Mouse (Mus musculus) mouse embryonic stem cell (cell line): ENCODE data around the gene Tead2.

Experiments used
- in situ Hi-C, 2 experiments: fragments of 300-500 bp; cut with MboI; formaldehyde crosslinking; loops; 1 replicate in 1 of 2; 3 replicates in 1 of 2; pipeline ENCODE4 v1.14.3; 2019 to 2020; ENCODE audit warnings: low sequenced_read_pairs in 2 of 2, low pct_unique_long_range_greater_than_20kb in 1 of 2, mixed read lengths in 1 of 2; ENCODE audit not compliant: unreplicated experiment in 1 of 2

The Tead2 gene

DNA sequence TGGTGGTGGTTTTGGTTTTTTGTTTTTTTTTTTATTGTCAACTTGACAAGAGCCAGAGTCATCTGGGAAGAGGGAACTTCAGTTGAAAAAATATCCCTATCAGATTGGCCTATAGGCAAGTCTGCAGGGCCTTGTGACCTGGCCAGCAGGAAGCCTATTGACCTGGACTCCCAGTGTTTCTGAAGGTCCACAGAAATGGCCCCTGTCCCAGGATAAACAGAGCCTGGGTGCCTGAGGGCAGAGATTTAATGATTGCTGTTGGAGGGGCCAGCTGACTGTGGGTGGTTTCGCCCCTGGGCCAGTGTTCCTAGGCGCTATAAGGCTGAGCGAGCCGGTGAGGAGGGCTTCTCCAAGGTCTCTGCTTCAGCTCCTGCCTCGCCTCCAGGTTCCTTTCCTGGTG, 1.8 kb upstream of the Tead2 start:
- in situ Hi-C loops, result no loop called here

GRCm38 (mm10) chr7:45216442-45217183, 1.1 kb downstream of the Tead2 start:
- in situ Hi-C loops, result no loop called here

GRCm38 (mm10) chr7:45221680-45222079, 6.1 kb downstream of the Tead2 start:
- in situ Hi-C loops, result no loop called here

GRCm38 (mm10) chr7:45224826-45225225, 9.3 kb downstream of the Tead2 start:
- in situ Hi-C loops, result no loop called here

DNA sequence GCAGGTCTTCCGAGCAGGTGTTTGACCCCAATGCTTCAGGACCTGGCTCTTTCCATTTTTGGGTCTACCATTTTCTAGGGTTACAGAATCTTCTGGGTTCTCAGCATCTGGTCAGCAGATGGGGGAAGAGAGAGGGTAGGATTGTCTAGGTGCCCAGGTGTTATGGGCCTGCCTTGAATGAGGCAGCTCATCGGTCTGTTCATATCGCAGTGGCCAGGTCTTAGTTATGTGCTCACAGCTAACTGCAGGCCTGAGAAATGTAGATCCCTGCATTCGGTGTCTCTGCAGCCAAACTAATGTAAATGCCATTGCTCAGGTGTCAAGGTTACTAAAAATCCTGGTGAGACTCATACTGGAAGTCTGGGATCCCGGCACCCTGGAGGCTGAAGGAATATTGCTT, 10.9 kb downstream of the Tead2 start:
- in situ Hi-C loops, result no loop called here

DNA sequence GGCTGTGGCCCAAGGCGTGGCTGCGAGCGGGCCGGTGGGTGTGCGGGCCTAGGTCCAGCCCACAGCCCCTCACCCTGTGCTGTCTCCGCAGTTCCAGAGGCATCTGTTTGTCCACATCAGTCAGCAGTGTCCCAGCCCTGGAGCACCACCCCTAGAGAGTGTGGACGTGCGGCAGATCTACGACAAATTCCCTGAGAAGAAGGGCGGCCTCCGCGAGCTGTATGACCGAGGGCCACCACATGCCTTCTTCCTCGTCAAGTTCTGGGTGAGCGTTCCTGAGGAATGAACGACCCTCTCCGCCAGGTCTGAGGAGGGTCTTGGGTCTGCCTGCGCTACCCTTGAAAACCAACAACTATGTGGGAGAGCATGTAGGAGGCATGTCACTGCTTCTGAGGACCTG, 13.0 kb downstream of the Tead2 start:
- in situ Hi-C loops, result no loop called here

- in situ Hi-C loops, result no loop called here
Measured at GRCm38 (mm10) chr7:45229046-45229445, 13.5 kb downstream of the Tead2 start.

GRCm38 (mm10) chr7:45229459-45230203, 14.1 kb downstream of the Tead2 start:
- in situ Hi-C loops, result no loop called here

- in situ Hi-C loops, result no loop called here
Measured at GRCm38 (mm10) chr7:45231192-45231591, 15.6 kb downstream of the Tead2 start.

- in situ Hi-C loops, result no loop called here
Measured at GRCm38 (mm10) chr7:45231941-45232340, 16.4 kb downstream of the Tead2 start.

- in situ Hi-C loops, result no loop called here
Measured at GRCm38 (mm10) chr7:45232716-45233465, 17.3 kb downstream of the Tead2 start.

DNA sequence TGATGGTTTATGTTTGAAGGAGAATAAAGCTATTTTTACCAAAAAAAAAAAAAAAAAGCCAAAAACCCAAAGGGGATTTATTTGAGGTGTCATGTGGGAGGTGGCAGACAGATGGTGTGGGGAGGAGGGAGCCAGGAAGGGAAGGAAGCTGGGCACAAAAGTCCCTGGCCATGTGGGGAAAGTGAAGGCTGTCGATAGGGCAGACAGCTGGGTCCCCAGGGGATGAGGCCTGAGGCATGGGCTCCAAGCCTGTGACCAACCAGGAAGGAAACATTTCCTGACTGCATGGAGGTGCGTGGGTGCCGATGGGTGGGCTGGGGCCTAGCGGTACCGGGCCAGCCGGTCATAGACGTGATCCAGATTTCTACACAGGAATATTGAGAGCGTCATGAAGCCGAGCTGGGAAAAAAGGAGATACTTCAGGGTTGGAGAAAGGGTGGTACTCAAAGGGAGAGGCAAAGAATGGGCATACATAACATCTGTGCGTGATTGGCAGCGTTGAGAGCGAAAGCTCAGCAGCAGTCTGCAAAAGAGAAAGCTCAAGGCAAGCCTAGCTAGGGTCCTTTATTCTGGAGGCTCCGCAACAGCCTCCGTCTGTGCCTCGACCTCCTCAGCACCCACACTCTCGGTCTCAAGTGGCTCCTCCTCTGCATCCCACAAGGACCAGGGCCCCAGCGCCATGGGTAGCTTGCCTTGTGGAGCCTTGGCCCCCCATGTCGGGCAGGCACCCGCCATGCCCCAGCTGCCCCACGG, 18.2 kb downstream of the Tead2 start:
- in situ Hi-C loops, result no loop called here

GRCm38 (mm10) chr7:45234333-45234841, 18.8 kb downstream of the Tead2 start:
- in situ Hi-C loops, result no loop called here

- in situ Hi-C loops, result no loop called here
Measured at GRCm38 (mm10) chr7:45234922-45235571, 19.5 kb downstream of the Tead2 start.

GRCm38 (mm10) chr7:45235656-45236180, 20.2 kb downstream of the Tead2 start:
- in situ Hi-C loops, result no loop called here

GRCm38 (mm10) chr7:45237747-45238699, 22.5 kb downstream of the Tead2 start:
- in situ Hi-C loops, result no loop called here
